Mouse (Mus musculus) erythroblast, embryonic 14.5 days (primary cell): ENCODE results near the gene Ankzf1.

ENCODE experiments used
- GATA1 ChIP-seq: IDR thresholded peaks from 2 replicates; pipeline ENCODE4 v1.6.1; 2012; ENCODE audit warnings: low read length, inconsistent platforms, mixed read lengths
- TAL1 ChIP-seq: IDR thresholded peaks from 3 replicates; pipeline ENCODE4 v1.6.1; 2012; ENCODE audit warnings: low read length, inconsistent platforms, mixed read lengths

GRCm38 (mm10) chr1:75215785-75216184, 23.8 kb downstream of the Ankzf1 start:
- TF ChIP-seq TAL1: no peak
- no peak for TF ChIP-seq GATA1
